Mouse (Mus musculus): Measurements from ENCODE around the gene Hoxd12.

- TF ChIP-seq GATA1 (IDR thresholded peaks at IDR 0.05; ENCODE audit: borderline replicate concordance, low read length) (no peak), CTCF (IDR thresholded peaks at IDR 0.05; ENCODE audit: low read depth, low read length) (no peak), POLR2AphosphoS5 (IDR thresholded peaks at IDR 0.05; ENCODE audit: insufficient replicate concordance, low read depth, low read length) (no peak)
Measured at GRCm38 (mm10) chr2:74680561-74681398, 6.0 kb downstream of the Hoxd12 start.
